Mouse (Mus musculus) right cerebral cortex, postnatal 10 days (tissue): ENCODE measurements around the gene Olfr901.
"Not testable (repeated sequence)": the region's sequence is repeated elsewhere in the genome, so short reads cannot be mapped to it uniquely, and the experiment has no call there.

Experiments
- DNase-seq, 2 experiments: peaks; one replicate each; pipeline ENCODE4 v3.0.0; 2021; ENCODE audit warnings: low spot score in 2 of 2

Gene Olfr901

GRCm38 (mm10) chr9:38429155-38429554 lies at the start of gene Olfr901:
Gene Olfr901, plus strand, starts transcription at chr9:38429455.
- DNase-seq = no peak

- no peak for DNase-seq
Measured at GRCm38 (mm10) chr9:38401398-38401797, 27.9 kb upstream of the Olfr901 start, which contains the start of gene Olfr147. Gene Olfr147, plus strand, starts transcription at chr9:38401698.

- DNase-seq = not testable (repeated sequence)
Measured at GRCm38 (mm10) chr9:38407502-38407901, 21.8 kb upstream of the Olfr901 start.

- DNase-seq = not testable (repeated sequence)
Measured at GRCm38 (mm10) chr9:38413502-38413901, 15.8 kb upstream of the Olfr901 start.

GRCm38 (mm10) chr9:38423801-38424200 lies 5.5 kb upstream of the Olfr901 start:
- DNase-seq = no peak

- no peak for DNase-seq
Measured at GRCm38 (mm10) chr9:38427026-38427425, 2.2 kb upstream of the Olfr901 start.

- DNase-seq = no peak
Measured at GRCm38 (mm10) chr9:38447352-38447751, 18.1 kb downstream of the Olfr901 start, which contains the start of gene Olfr902. Gene Olfr902, plus strand, starts transcription at chr9:38447652.

- DNase-seq = no peak
Measured at GRCm38 (mm10) chr9:38462844-38463243, 33.6 kb downstream of the Olfr901 start, which contains the start of gene Olfr904. Gene Olfr904, plus strand, starts transcription at chr9:38463144.

- DNase-seq = no peak
Measured at GRCm38 (mm10) chr9:38470807-38471206, 41.6 kb downstream of the Olfr901 start, which contains the start of gene Olfr905. Gene Olfr905, plus strand, starts transcription at chr9:38471107.
